Mouse (Mus musculus) bone marrow macrophage, adult 2 months (primary cell): Measurements from ENCODE around the gene BC005624. TPM values are rescaled to one million over a fixed set of nuclear protein-coding genes. Genes with fewer than 3 reads are reported as not detected.
"Not testable (repeated sequence)": the region's sequence is repeated elsewhere in the genome, so short reads cannot be mapped to it uniquely, and the experiment has no call there.

ENCODE experiments used
- H3K27ac ChIP-seq: 2 replicates; pipeline ENCODE4 v1.5.1; 2012; ENCODE audit warnings: low read depth, low read length; ENCODE audit not compliant: insufficient read depth
- H3K4me1 ChIP-seq: 2 replicates; pipeline ENCODE4 v1.6.1; 2012; ENCODE audit warnings: low read length; ENCODE audit not compliant: control insufficient read depth, insufficient read depth
- H3K4me3 ChIP-seq: 2 replicates; pipeline ENCODE4 v1.5.1; 2012; ENCODE audit warnings: mild to moderate bottlenecking, low read length, moderate library complexity; ENCODE audit not compliant: insufficient read depth
- CTCF ChIP-seq: IDR thresholded peaks from 2 replicates; pipeline ENCODE4 v1.5.1; 2012; ENCODE audit warnings: low read depth, mild to moderate bottlenecking, low read length, moderate library complexity
- POLR2A ChIP-seq: IDR thresholded peaks from 2 replicates; pipeline ENCODE4 v1.6.1; 2012; ENCODE audit warnings: mild to moderate bottlenecking, low read depth, low read length, borderline replicate concordance
- polyA plus RNA-seq: library from polyadenylated mRNA; stranded (reverse); fragments of >200 nt; gene quantifications from 2 replicates; pipeline ENCODE4 v1.2.4, GENCODE M21; 2012; ENCODE audit not compliant: missing spikeins, insufficient read depth, insufficient read length

The BC005624 gene
- polyA plus RNA-seq, 1 experiment = 90.8 TPM

DNA sequence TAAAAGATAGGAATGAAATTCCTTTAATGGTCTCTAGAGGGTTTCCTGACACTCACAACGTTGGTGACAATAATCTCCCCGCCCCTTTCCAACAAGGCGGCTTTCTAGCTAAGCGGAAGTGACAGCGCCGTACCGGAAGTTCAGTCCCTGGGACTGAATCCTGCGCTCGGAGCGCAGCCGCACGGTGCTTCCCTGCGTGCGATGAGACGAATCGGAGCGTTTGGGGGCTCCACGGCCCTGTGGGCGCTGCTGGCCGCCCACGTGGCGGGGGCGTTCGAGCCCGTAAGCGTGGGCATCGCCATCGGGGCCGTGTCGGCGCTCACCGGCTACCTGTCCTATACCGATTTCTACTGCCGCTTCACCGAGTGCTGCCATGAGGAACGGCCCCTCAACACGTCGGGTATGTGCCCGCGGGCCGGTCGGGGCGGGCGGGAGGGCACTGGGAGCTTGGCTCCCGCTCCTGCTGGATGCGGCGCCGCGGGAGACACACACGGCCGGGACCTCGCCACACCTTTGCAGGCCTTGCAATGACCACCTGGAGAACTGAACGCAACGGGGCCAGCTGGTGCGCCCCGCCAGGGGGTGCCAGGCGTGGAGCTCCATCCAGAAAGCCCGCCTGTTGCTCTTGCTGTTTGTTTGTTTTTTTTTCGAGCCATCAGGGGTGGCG, 29.0 kb downstream of the BC005624 start, which contains the start of gene Tor1b:
Gene Tor1b (plus strand): TSS at position 136 of the 667 bp plus-strand sequence.
- Histone ChIP-seq H3K4me1 (peaks cover 14% of the 10 kb centered on the region), H3K4me3 (peak within 1 kb of the TSS; percentile 82), H3K27ac (peak within 1 kb of the TSS; percentile 52)
- TF ChIP-seq POLR2A (peak; percentile 98), CTCF (no peak)

DNA sequence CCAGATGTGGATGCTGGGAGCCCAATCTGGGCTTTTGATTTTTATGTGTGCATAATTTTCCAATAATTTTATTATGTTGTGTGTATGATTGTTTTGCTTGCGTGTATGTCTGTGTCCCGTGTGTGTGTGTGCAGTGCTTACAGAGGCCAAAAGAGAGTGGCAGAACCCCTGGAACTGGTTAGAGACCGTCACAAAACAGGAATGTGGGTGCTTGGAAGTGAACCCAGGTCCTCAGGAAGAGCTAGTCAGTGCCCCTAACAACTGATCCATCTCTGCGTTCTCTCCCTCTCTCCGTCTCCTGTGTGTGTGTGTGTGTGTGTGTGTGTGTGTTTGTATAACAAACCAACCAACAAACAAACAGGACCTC, 29.6 kb downstream of the BC005624 start:
- Histone ChIP-seq H3K4me3 (peak overlapping the region; percentile 16; the same call in 1 of the 2 replicates), H3K4me1 (peaks cover 14% of the 10 kb centered on the region), H3K27ac (peak overlapping the region; percentile 42)
- TF ChIP-seq CTCF = no peak
- no peak for TF ChIP-seq POLR2A

DNA sequence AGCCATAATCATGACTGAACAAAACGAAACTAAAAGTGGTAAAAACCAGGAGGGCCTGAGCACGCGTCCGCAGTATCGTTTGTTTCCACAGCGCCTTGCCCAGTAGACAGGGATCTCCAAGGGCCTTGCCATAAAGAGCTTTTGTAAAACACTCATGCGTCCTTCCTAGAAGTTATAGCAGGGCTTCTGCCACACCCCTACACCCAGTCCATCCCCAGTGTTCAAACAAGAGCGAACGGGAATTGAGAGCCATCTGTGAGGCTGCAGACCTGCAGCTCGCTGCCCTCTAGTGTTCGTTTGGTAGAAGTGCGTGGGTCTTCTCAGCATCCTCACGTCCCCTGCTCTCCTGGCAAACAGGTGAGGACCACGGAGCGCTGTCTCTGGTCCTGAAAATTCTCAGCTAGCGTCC, 39.4 kb downstream of the BC005624 start:
- TF ChIP-seq CTCF = peak; percentile 84
- no peak for TF ChIP-seq POLR2A
- 0 out of 2 replicates have a peak overlapping the region, but pooled peaks have one; percentile 20 for H3K27ac ChIP-seq
- H3K4me1 ChIP-seq = peaks cover 6% of the 10 kb centered on the region; the same call in 1 of the 2 replicates
- peak overlapping the region; percentile 70 for H3K4me3 ChIP-seq

DNA sequence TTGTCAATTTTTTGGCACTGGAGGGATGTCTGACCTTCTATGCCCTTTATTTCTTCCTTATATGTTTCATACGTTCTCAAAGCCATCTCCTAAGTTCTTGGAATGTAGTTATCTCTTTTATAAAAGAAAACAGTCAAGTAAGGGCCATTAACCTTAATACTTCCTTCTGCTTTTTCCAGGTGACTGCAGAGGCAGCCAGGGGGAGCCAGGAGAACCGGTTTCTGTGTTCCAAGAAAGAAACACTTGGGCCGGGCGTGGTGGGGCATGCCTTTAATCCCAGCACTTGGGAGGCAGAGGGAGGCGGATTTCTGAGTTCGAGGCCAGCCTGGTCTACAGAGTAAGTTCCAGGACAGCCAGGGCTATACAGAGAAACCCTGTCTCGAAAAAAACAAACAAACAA, 39.9 kb downstream of the BC005624 start:
- H3K4me3 ChIP-seq = peak overlapping the region; percentile 70
- not testable (repeated sequence) for H3K4me1 ChIP-seq, H3K27ac ChIP-seq

DNA sequence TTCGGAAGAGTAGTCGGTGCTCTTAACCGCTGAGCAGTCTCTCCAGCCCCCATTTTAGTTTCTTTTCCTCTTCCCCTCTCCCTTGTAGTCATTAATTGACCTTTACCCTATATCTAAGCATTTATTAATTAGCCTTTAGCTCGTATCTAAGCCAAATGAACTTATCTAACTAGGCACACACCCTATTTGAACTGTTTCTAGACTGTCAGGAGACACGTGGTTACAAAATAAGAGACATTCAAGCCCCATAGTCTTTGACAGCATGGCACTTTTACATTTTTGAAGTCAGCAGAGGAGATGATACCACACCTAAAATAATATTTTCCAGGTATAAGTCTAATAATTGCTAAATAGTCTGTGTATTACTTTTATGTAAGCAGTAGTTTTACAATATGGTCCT, 40.4 kb downstream of the BC005624 start:
- Histone ChIP-seq H3K4me1 (peaks cover 6% of the 10 kb centered on the region; the same call in 1 of the 2 replicates), H3K27ac (no peak overlapping the region), H3K4me3 (no peak overlapping the region)
- TF ChIP-seq POLR2A (no peak), CTCF (no peak)

DNA sequence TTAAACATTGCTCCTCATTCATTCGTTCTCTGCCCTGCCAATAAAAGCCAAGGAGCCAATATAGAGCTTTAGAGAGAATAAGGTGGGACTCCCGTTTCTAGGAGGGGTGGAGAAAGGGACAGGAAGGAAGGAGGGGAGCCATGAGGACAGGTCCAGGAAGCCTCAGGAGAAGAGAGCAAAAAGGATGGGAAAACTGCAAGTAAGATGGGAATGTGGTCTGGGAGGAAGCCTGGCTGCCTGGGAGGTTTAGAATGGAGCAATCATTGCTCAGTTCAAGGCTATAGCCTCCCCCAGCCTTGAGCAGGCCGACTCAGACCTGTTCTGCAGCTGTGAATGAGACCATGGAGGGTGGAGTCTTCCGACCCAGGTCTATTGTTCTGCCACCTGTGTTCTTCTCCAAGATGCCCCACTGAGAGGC, 43.4 kb downstream of the BC005624 start:
- Histone ChIP-seq H3K4me3 (no peak overlapping the region), H3K27ac (no peak overlapping the region), H3K4me1 (peaks cover 3% of the 10 kb centered on the region; the same call in 1 of the 2 replicates)
- TF ChIP-seq CTCF (no peak), POLR2A (no peak)

DNA sequence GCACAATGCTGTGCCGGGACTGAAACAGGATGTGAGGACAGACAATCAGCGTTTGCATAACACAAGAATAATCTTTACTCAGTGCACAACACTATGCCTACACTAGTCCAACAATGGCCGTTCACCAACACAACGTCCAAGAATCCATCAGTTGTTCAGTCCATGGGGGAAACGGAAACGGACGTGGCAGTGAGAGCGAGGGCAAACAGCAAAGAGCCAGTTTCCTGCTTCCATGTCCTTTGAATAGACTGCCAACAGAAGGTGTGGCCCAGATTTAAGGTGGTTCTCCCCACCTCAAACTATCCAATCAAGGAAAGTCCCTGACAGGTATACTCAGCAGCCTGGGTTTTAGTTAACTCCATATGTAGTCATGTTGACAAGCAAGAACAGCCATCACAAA, 44.3 kb downstream of the BC005624 start:
- TF ChIP-seq POLR2A (no peak), CTCF (no peak)
- Histone ChIP-seq H3K4me3 (no peak overlapping the region), H3K27ac (no peak overlapping the region), H3K4me1 (peaks cover 3% of the 10 kb centered on the region; the same call in 1 of the 2 replicates)

DNA sequence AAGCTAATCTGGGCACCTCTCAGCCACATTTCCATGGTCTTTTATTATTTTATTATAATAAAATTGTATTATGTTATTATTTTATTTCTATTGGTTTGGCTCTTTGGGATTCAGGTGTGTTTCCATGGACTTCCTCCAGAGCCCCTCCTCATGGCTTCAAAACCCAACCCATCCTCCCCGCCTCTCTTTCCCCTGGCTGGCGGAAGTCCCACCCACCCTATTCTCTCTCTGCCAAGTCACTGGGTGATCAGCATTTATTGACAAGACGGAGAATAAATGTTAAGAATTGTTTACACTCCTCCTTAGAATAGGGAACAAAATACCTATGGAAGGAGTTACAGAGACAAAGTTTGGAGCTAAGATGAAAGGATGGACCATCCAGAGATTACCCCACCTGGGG, 45.2 kb downstream of the BC005624 start:
- TF ChIP-seq POLR2A (no peak), CTCF (no peak)
- H3K27ac ChIP-seq = no peak overlapping the region
- no peaks in the 10 kb centered on the region for H3K4me1 ChIP-seq
- H3K4me3 ChIP-seq = no peak overlapping the region

DNA sequence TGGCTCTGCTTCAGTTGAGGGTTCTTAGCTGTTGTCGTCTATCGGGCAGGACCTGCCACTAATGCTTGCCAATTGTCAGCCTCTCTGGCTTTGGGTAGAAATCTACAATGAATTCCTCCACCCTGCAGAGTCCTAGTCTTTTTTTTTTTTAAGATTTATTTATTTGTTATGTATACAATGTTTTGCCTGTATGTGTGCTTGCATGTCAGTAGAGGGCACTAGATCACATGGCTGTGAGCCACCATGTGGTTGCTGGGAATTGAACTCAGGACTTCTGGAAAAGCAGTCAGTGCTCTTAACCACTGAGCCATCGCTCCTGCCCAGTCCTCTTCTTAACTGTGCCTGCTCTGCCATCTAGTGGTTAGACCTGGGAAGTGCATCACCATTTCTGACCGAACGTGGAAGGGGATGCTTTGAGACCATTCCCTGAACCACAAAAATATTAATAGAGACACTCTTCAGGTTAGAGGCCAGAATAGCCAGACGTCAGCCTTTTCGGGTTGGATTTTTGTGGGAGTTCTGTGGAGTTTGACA, 48.0 kb downstream of the BC005624 start:
- TF ChIP-seq POLR2A (no peak), CTCF (no peak; the same call in none of the 2 replicates)

DNA sequence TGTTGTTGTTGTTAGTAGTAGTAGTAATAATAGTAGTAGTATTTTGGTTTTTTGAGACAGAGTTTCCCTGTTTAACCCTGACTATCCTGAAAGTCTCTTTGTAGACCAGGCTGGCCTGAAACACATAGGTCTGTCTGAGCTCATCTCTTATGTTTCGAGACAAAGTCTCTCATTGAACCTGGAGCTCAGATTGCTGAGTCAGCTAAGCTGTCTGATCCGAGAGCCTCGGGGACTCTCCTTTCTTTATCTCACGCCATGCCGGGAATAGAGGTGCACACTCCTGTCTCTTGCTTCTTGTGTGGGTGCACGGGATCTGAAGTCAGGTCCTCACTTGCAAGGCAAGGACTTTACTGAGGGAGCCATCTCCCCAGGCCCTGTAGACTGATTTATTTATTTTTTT, 49.0 kb downstream of the BC005624 start:
- no peak overlapping the region for H3K4me3 ChIP-seq
- peaks cover 5% of the 10 kb centered on the region for H3K4me1 ChIP-seq
- TF ChIP-seq POLR2A (no peak), CTCF (no peak)
- H3K27ac ChIP-seq = no peak overlapping the region

More for the DNA sequence above, 48.0 kb downstream of the BC005624 start:
- H3K4me3 ChIP-seq = no peak overlapping the region
- H3K27ac ChIP-seq = no peak overlapping the region
- H3K4me1 ChIP-seq = no peaks in the 10 kb centered on the region
